Mouse (Mus musculus) cerebellum, postnatal 36 days (tissue): ENCODE results near the gene Slc43a3.
A peak's percentile ranks its signal among the peaks of the same experiment; 100 is the strongest.
"Not testable (repeated sequence)": the region's sequence is repeated elsewhere in the genome, so short reads cannot be mapped to it uniquely, and the experiment has no call there.

Source experiments
- DNase-seq, 2 experiments: peaks; one replicate each; pipeline ENCODE4 v3.0.0; 2021 to 2022; ENCODE audit warnings: mixed read lengths in 2 of 2

Gene Slc43a3

GRCm38 (mm10) chr2:84936474-84937429 is at the start of gene Slc43a3:
TSS of gene Slc43a3 (plus strand) at chr2:84936579.
- DNase-seq = peak in 1 of 2 experiments; percentile 2

GRCm38 (mm10) chr2:84886821-84887281 is 49.5 kb upstream of the Slc43a3 start:
- no peak for DNase-seq

GRCm38 (mm10) chr2:84887411-84888271 is 48.7 kb upstream of the Slc43a3 start:
- DNase-seq = peak in 1 of 2 experiments; percentile 12

GRCm38 (mm10) chr2:84888657-84889315 is 47.6 kb upstream of the Slc43a3 start:
- DNase-seq = peak; percentile 33 to 37

- no peak for DNase-seq
These were observed 46.9 kb upstream of the Slc43a3 start for GRCm38 (mm10) chr2:84889316-84890044.

- peak; percentile 79 to 83 for DNase-seq
These were observed 46.4 kb upstream of the Slc43a3 start for GRCm38 (mm10) chr2:84890045-84890340.

GRCm38 (mm10) chr2:84893359-84893758 is 43.0 kb upstream of the Slc43a3 start:
- no peak for DNase-seq

- no peak for DNase-seq
These were observed 40.7 kb upstream of the Slc43a3 start for GRCm38 (mm10) chr2:84895495-84896198.

GRCm38 (mm10) chr2:84896686-84897085 is 39.7 kb upstream of the Slc43a3 start:
- not testable (repeated sequence) for DNase-seq

- no peak for DNase-seq
These were observed 23.7 kb upstream of the Slc43a3 start for GRCm38 (mm10) chr2:84912722-84913121.

- DNase-seq = no peak
These were observed 22.5 kb upstream of the Slc43a3 start for GRCm38 (mm10) chr2:84913881-84914280.

GRCm38 (mm10) chr2:84915330-84915729 is 21.0 kb upstream of the Slc43a3 start:
- no peak for DNase-seq

- no peak for DNase-seq
These were observed 19.6 kb upstream of the Slc43a3 start for GRCm38 (mm10) chr2:84916548-84917320.

- no peak for DNase-seq
These were observed 18.2 kb upstream of the Slc43a3 start for GRCm38 (mm10) chr2:84918188-84918587.

- no peak for DNase-seq
These were observed 16.7 kb upstream of the Slc43a3 start for GRCm38 (mm10) chr2:84919601-84920108.

- DNase-seq = no peak
These were observed 6.2 kb upstream of the Slc43a3 start for GRCm38 (mm10) chr2:84930186-84930585.

- no peak for DNase-seq
These were observed 2.3 kb upstream of the Slc43a3 start for GRCm38 (mm10) chr2:84933992-84934648.

GRCm38 (mm10) chr2:84934649-84935007 is 1.8 kb upstream of the Slc43a3 start:
- DNase-seq = no peak

GRCm38 (mm10) chr2:84935065-84935464 is 1.3 kb upstream of the Slc43a3 start:
- DNase-seq = no peak
